Mouse (Mus musculus) hindbrain, embryonic 15.5 days (tissue): Measurements from ENCODE around the gene Phc3. TPM values are rescaled to one million over a fixed set of nuclear protein-coding genes. Genes with fewer than 3 reads are reported as not detected.
"Not testable (repeated sequence)": the region's sequence is repeated elsewhere in the genome, so short reads cannot be mapped to it uniquely, and the experiment has no call there.

Experiments
- ATAC-seq: fragments of 200-750 bp; cut with Nextera tagmentation; 2 replicates; pipeline ENCODE4 v1.8.0; 2017; ENCODE audit warnings: low read depth, moderate number of reproducible peaks, moderate TSS enrichment; ENCODE audit not compliant: low FRiP score
- H3K27ac ChIP-seq: fragments of 300-500 bp; sonication (generic); replicated peaks from 2 replicates; pipeline ENCODE4 v1.5.1; 2015; ENCODE audit warnings: mild to moderate bottlenecking, inconsistent platforms
- H3K27me3 ChIP-seq: fragments of 300-500 bp; sonication (generic); 2 replicates; pipeline ENCODE4 v1.6.1; 2015; ENCODE audit warnings: control low read depth, inconsistent platforms
- H3K36me3 ChIP-seq: fragments of 300-500 bp; sonication (generic); 2 replicates; pipeline ENCODE4 v1.6.1; 2015; ENCODE audit warnings: control low read depth, inconsistent platforms
- H3K4me1 ChIP-seq: fragments of 300-500 bp; sonication (generic); replicated peaks from 2 replicates; pipeline ENCODE4 v1.6.1; 2015; ENCODE audit warnings: control low read depth, inconsistent platforms
- H3K4me2 ChIP-seq: fragments of 300-500 bp; sonication (generic); 2 replicates; pipeline ENCODE4 v1.6.1; 2015; ENCODE audit warnings: moderate library complexity, mild to moderate bottlenecking, inconsistent platforms
- H3K4me3 ChIP-seq: fragments of 300-500 bp; sonication (generic); 2 replicates; pipeline ENCODE4 v1.5.1; 2015; ENCODE audit warnings: mild to moderate bottlenecking, inconsistent platforms
- H3K9ac ChIP-seq: fragments of 300-500 bp; sonication (generic); 2 replicates; pipeline ENCODE4 v1.6.1; 2015; ENCODE audit warnings: inconsistent platforms
- H3K9me3 ChIP-seq: fragments of 300-500 bp; sonication (generic); 2 replicates; pipeline ENCODE4 v1.6.1; 2016; ENCODE audit warnings: control low read depth, inconsistent platforms
- WGBS: fragments of 180-500 bp; shearing (Covaris S2); methylation state at CpG from one replicate; pipeline ENCODE4 v1.1.7; 2015; 5-methylcytosine and 5-hydroxymethylcytosine counted together
- polyA plus RNA-seq: library from polyadenylated mRNA; unstranded; fragments of >200 nt; fragmentation: Nextera tagmentation; extraction: Ambion mirVana; gene quantifications from 2 replicates; pipeline ENCODE4 v1.2.1, GENCODE M21; 2015

Phc3 gene
- polyA plus RNA-seq, 1 experiment from 2014 or later = 7.7 TPM

DNA sequence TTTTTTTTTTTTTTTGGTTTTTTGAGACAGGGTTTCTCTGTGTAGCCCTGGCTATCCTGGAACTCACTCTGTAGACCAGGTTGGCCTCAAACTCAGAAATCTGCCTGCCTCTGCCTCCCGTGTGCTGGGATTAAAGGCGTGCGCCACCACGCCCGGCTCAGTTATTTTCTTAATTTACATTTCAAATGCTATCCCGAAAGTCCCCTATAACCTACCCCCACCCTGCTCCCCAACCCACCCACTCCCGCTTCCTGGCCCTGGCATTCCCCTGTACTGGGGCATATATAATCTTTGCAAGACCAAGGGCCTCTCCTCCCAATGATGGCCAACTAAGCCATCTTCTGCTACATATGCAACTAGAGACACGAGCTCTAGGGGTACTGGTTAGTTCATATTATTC lies 109.6 kb downstream of the Phc3 start:
- 96% methylated on average over 8 of the region's 8 CpGs for WGBS
- not testable (repeated sequence) for H3K9ac ChIP-seq

GRCm38 (mm10) chr3:30855604-30856458 lies 113.4 kb downstream of the Phc3 start, which contains the start of gene Gpr160:
Gene Gpr160 (plus strand): TSS chr3:30855950.
- peak within 1 kb of the TSS; percentile 45 for H3K9ac ChIP-seq
- peak; percentile 80 for ATAC-seq
- peaks cover 9% of the 10 kb centered on the region for H3K4me1 ChIP-seq
- H3K4me3 ChIP-seq = peak within 1 kb of the TSS; percentile 60
- WGBS = under 1% methylated on average over 72 of the region's 75 CpGs
- H3K9me3 ChIP-seq = no peaks in the 10 kb centered on the region
- H3K36me3 ChIP-seq = no peaks in the 10 kb centered on the region
- peaks cover 18% of the 10 kb centered on the region for H3K27me3 ChIP-seq
- peak within 1 kb of the TSS; percentile 100 for H3K4me2 ChIP-seq
- no peak within 1 kb of the TSS for H3K27ac ChIP-seq

More for the DNA sequence above, 109.6 kb downstream of the Phc3 start:
- not testable (repeated sequence) for H3K4me3 ChIP-seq, H3K4me2 ChIP-seq, H3K4me1 ChIP-seq, H3K27ac ChIP-seq, H3K9me3 ChIP-seq, H3K36me3 ChIP-seq, ATAC-seq
- peaks cover 16% of the 10 kb centered on the region for H3K27me3 ChIP-seq

- ATAC-seq = no peak
- H3K9me3 ChIP-seq = no peaks in the 10 kb centered on the region
- H3K4me1 ChIP-seq = peaks cover 9% of the 10 kb centered on the region
- 93% methylated on average over 5 of the region's 5 CpGs for WGBS
- H3K27me3 ChIP-seq = peaks cover 18% of the 10 kb centered on the region
- H3K36me3 ChIP-seq = no peaks in the 10 kb centered on the region
- H3K4me2 ChIP-seq = no peak overlapping the region
- H3K4me3 ChIP-seq = no peak overlapping the region
- H3K27ac ChIP-seq = no peak overlapping the region
- no peak overlapping the region for H3K9ac ChIP-seq
Observed at GRCm38 (mm10) chr3:30853596-30853995, 115.6 kb downstream of the Phc3 start.

GRCm38 (mm10) chr3:30851422-30851821 lies 117.8 kb downstream of the Phc3 start:
- Histone ChIP-seq H3K9ac (no peak overlapping the region), H3K4me2 (no peak overlapping the region), H3K27me3 (peaks cover 13% of the 10 kb centered on the region), H3K27ac (no peak overlapping the region), H3K4me3 (no peak overlapping the region), H3K4me1 (peaks cover 9% of the 10 kb centered on the region), H3K9me3 (no peaks in the 10 kb centered on the region), H3K36me3 (no peaks in the 10 kb centered on the region)
- no peak for ATAC-seq
- WGBS = 81% methylated on average over 4 of the region's 6 CpGs

Other genes with a start within 250 kb of the Phc3 start
- gene Samd7, start 223.1 kb downstream of the Phc3 start, polyA plus RNA-seq = 0.06 TPM in 1 of 2 replicates, not detected in the other
- gene Sec62, start 176.5 kb downstream of the Phc3 start, polyA plus RNA-seq = 85.8 and 91.9 TPM in 2 replicates
- gene Gpr160, start 113.5 kb downstream of the Phc3 start, polyA plus RNA-seq = 1.4 and 1.6 TPM in 2 replicates
- 26.2 and 28.6 TPM in 2 replicates for gene Prkci, start 26.3 kb upstream of the Phc3 start, polyA plus RNA-seq
- 23.3 and 23.9 TPM in 2 replicates for gene Skil, start 125.6 kb upstream of the Phc3 start, polyA plus RNA-seq
- gene Cldn11, start 180.5 kb upstream of the Phc3 start, polyA plus RNA-seq = 55.6 and 76.0 TPM in 2 replicates